Mouse (Mus musculus): Measurements from ENCODE around the gene Cadm1. TPM values are rescaled to one million over a fixed set of nuclear protein-coding genes. Genes with fewer than 3 reads are reported as not detected.

The Cadm1 gene
- total and polyA plus RNA-seq, 3 experiments: 0.14 to 0.31 TPM; not detected in 1

DNA sequence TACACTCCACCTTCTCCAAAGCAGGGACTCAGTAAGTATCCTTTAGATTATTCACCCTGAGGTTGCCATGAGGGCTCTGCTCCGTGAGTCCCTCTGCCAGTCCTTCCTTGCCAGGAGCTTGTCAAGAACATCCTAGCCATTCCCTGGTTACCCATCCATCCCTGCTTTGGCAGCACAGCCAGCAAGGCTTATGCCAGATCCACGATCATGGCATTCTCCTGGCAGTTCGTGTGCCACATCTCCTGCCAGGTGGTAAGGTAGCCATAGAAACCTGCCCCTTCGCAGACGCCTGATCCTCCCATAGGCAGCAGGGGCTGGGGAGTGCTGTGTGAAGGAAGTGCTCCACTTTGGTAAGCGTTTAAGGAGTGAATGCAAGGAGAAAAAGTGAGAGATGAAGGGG lies 313.4 kb downstream of the Cadm1 start:
- DNase-seq (ENCODE audit: low read depth, low spot score): no peak
- no peaks in the 10 kb centered on the region for H3K4me1 ChIP-seq (ENCODE audit: control insufficient read depth in 1 of 2, insufficient read depth in 2 of 2, low read length in 2 of 2)
- H3K27me3 ChIP-seq (ENCODE audit: control insufficient read depth in 1 of 2, insufficient read depth in 2 of 2, low read length in 2 of 2): no peaks in the 10 kb centered on the region
- TF ChIP-seq MAFK (IDR thresholded peaks at IDR 0.05; ENCODE audit: borderline replicate concordance, low read depth, low read length): no peak
- TF ChIP-seq GABPA (IDR thresholded peaks at IDR 0.05; ENCODE audit: low read depth, low read length): no peak
- TF ChIP-seq RCOR1 (IDR thresholded peaks at IDR 0.05; ENCODE audit: low read depth, low read length): no peak
- TF ChIP-seq POLR2AphosphoS2 (IDR thresholded peaks at IDR 0.05; ENCODE audit: low read length): no peak
- no peak for TF ChIP-seq TCF12 (IDR thresholded peaks at IDR 0.05; ENCODE audit: low read depth, low read length)
- TF ChIP-seq USF2 (IDR thresholded peaks at IDR 0.05; ENCODE audit: borderline replicate concordance in 1 of 2, insufficient read depth in 1 of 2, low read depth in 1 of 2, low read length in 2 of 2): no peak
- TF ChIP-seq MEF2A (IDR thresholded peaks at IDR 0.05; ENCODE audit: extremely low read depth, insufficient replicate concordance, low read depth, low read length, poor library complexity, severe bottlenecking): no peak
- TF ChIP-seq MAX (IDR thresholded peaks at IDR 0.05; ENCODE audit: low read length): no peak
- TF ChIP-seq KAT2A (conservative IDR thresholded peaks at IDR 0.05; ENCODE audit: low read depth, low read length): no peak
- no peak for TF ChIP-seq ZC3H11A (IDR thresholded peaks at IDR 0.05; ENCODE audit: low read depth, low read length)
- TF ChIP-seq ZNF384 (IDR thresholded peaks at IDR 0.05; ENCODE audit: low read depth, low read length): no peak
- TF ChIP-seq SMC3 (IDR thresholded peaks at IDR 0.05; ENCODE audit: low read depth, low read length): no peak
- no peak for TF ChIP-seq GATA1 (IDR thresholded peaks at IDR 0.05; ENCODE audit: low read depth, low read length)
- no peak for TF ChIP-seq MYB (IDR thresholded peaks at IDR 0.05; ENCODE audit: low read depth, low read length)
- no peak for TF ChIP-seq UBTF (IDR thresholded peaks at IDR 0.05; ENCODE audit: borderline replicate concordance, insufficient read depth, low read depth, low read length)
- H3K9me3 ChIP-seq (replicated peaks; ENCODE audit: insufficient read depth, low read length): no peaks in the 10 kb centered on the region
- H3K9ac ChIP-seq (ENCODE audit: control insufficient read depth, low read depth, low read length, poor library complexity, severe bottlenecking): no peak overlapping the region
- no peaks in the 10 kb centered on the region for H3K36me3 ChIP-seq (ENCODE audit: control insufficient read depth in 1 of 2, insufficient read depth in 2 of 2, low read length in 2 of 2)
- H3K79me2 ChIP-seq (ENCODE audit: control insufficient read depth, insufficient read depth, low read length, poor library complexity): no peaks in the 10 kb centered on the region
- H3K27ac ChIP-seq (ENCODE audit: control insufficient read depth, low read depth, low read length): no peak overlapping the region
- no peak overlapping the region for H3K4me3 ChIP-seq (ENCODE audit: control insufficient read depth in 1 of 2, insufficient read depth in 1 of 2, low read depth in 2 of 2, low read length in 2 of 2)

DNA sequence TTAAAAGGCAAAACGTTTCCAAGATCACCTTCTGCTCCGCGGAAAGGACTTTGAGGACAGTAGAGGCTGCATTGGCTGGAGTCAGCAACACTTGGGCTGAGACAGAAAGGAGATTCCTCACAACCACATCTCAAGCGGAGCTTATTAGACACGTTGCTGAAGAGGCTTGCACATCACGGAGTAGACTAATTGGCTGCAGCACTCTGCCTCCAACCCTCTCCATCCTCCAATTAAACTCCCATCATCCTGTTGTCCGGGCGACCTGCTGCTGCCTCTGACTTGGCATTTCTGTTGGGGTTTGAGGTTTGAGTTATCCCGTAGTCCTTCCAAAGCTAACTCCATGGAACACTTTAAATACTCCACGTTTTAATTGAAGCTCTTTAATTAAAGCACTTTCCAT lies 316.3 kb downstream of the Cadm1 start:
- TF ChIP-seq CHD1 (IDR thresholded peaks at IDR 0.05; ENCODE audit: low read depth, low read length): no peak
- TF ChIP-seq ZKSCAN1 (IDR thresholded peaks at IDR 0.05; ENCODE audit: low read depth, low read length): no peak
- no peak for TF ChIP-seq CTCF (IDR thresholded peaks at IDR 0.05 in 2 of 3, conservative IDR thresholded peaks at IDR 0.05 in 1 of 3; ENCODE audit: control insufficient read depth in 1 of 3, insufficient read depth in 1 of 3, low read depth in 2 of 3, low read length in 3 of 3, poor library complexity in 1 of 3, severe bottlenecking in 1 of 3)
- no peak for TF ChIP-seq TAL1 (IDR thresholded peaks at IDR 0.05; ENCODE audit: low read length)
- no peak for TF ChIP-seq POLR2AphosphoS5 (IDR thresholded peaks at IDR 0.05; ENCODE audit: borderline replicate concordance, low read depth, low read length)
- TF ChIP-seq HCFC1 (IDR thresholded peaks at IDR 0.05; ENCODE audit: low read depth, low read length): no peak
- no peak for TF ChIP-seq RCOR1 (IDR thresholded peaks at IDR 0.05; ENCODE audit: low read depth, low read length)
- TF ChIP-seq ZNF384 (IDR thresholded peaks at IDR 0.05; ENCODE audit: low read depth, low read length): no peak
- TF ChIP-seq POLR2A (IDR thresholded peaks at IDR 0.05; ENCODE audit: control insufficient read depth in 1 of 2, insufficient read depth in 1 of 2, low read depth in 1 of 2, low read length in 2 of 2, poor library complexity in 1 of 2): no peak
- TF ChIP-seq KAT2A (conservative IDR thresholded peaks at IDR 0.05; ENCODE audit: low read depth, low read length): no peak
- H3K79me2 ChIP-seq (ENCODE audit: control insufficient read depth, insufficient read depth, low read length, poor library complexity): no peaks in the 10 kb centered on the region
- H3K9me3 ChIP-seq (replicated peaks; ENCODE audit: insufficient read depth, low read length): no peaks in the 10 kb centered on the region
- no peak overlapping the region for H3K9ac ChIP-seq (ENCODE audit: control insufficient read depth, low read depth, low read length, poor library complexity, severe bottlenecking)
- no peak overlapping the region for H3K4me3 ChIP-seq (ENCODE audit: control insufficient read depth in 1 of 2, insufficient read depth in 1 of 2, low read depth in 2 of 2, low read length in 2 of 2)
- no peaks in the 10 kb centered on the region for H3K27me3 ChIP-seq (ENCODE audit: control insufficient read depth in 1 of 2, insufficient read depth in 2 of 2, low read length in 2 of 2)
- no peaks in the 10 kb centered on the region for H3K4me1 ChIP-seq (ENCODE audit: control insufficient read depth in 1 of 2, insufficient read depth in 2 of 2, low read length in 2 of 2)
- no peaks in the 10 kb centered on the region for H3K36me3 ChIP-seq (ENCODE audit: control insufficient read depth in 1 of 2, insufficient read depth in 2 of 2, low read length in 2 of 2)
- H3K27ac ChIP-seq (ENCODE audit: control insufficient read depth, low read depth, low read length): no peak overlapping the region
- DNase-seq (ENCODE audit: low read depth, low spot score): no peak
